Mouse (Mus musculus): Measurements from ENCODE around the gene Syne3.

Gene Syne3

DNA sequence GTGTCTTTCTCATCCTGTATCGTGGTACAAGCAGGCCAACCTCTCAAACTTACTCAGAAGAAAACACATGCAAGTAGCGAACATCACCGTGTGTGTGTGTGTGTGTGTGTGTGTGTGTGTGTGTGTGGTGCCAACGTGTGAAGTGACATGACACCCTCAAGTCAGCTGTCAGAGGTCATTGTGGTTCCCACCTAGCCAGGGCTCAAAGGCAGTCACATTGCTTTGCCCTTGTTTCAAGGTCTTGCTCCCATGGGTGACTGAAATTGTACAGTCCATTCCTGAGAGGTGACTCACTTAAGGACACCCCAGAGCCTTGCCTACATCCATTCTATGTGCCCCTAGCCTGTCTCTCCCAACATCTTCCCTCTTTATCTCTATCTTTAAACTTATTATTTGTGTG, 40.0 kb downstream of the Syne3 start:
- no peak for DNase-seq (ENCODE audit: low read depth)

DNA sequence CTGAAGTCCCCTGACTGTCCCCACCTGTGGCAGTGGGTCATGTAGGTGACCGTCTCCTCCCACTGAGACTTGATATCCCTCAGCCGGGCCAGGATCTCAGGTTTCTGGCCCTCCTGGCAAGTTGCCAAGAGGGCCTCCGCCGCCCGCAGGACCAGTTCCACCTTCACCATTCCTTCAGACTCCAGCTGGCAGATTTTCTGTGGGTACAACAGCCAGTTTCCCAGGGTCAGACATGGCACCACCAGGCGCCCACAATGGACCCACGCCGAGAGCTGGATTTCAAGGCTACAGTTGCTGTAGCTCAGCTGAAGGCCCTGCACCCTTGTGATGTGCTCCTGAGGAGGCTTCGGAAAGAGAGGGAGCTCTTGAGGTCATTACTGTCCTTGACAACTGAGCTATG, 40.4 kb downstream of the Syne3 start:
- no peak for DNase-seq (ENCODE audit: low read depth)

- DNase-seq (ENCODE audit: low read depth) = no peak
These were observed 44.4 kb downstream of the Syne3 start for GRCm38 (mm10) chr12:104964953-104965911.

GRCm38 (mm10) chr12:104960421-104960820, 49.2 kb downstream of the Syne3 start:
- DNase-seq (ENCODE audit: low read depth) = peak; percentile 50

GRCm38 (mm10) chr12:104959966-104960365, 49.6 kb downstream of the Syne3 start:
- DNase-seq (ENCODE audit: low read depth) = no peak

GRCm38 (mm10) chr12:104958263-104958662, 51.3 kb downstream of the Syne3 start:
- no peak for DNase-seq (ENCODE audit: low read depth)

GRCm38 (mm10) chr12:104957165-104957564, 52.4 kb downstream of the Syne3 start:
- peak; percentile 19 for DNase-seq (ENCODE audit: low read depth)

- no peak for DNase-seq (ENCODE audit: low read depth)
These were observed 53.2 kb downstream of the Syne3 start for GRCm38 (mm10) chr12:104956406-104956805.

DNA sequence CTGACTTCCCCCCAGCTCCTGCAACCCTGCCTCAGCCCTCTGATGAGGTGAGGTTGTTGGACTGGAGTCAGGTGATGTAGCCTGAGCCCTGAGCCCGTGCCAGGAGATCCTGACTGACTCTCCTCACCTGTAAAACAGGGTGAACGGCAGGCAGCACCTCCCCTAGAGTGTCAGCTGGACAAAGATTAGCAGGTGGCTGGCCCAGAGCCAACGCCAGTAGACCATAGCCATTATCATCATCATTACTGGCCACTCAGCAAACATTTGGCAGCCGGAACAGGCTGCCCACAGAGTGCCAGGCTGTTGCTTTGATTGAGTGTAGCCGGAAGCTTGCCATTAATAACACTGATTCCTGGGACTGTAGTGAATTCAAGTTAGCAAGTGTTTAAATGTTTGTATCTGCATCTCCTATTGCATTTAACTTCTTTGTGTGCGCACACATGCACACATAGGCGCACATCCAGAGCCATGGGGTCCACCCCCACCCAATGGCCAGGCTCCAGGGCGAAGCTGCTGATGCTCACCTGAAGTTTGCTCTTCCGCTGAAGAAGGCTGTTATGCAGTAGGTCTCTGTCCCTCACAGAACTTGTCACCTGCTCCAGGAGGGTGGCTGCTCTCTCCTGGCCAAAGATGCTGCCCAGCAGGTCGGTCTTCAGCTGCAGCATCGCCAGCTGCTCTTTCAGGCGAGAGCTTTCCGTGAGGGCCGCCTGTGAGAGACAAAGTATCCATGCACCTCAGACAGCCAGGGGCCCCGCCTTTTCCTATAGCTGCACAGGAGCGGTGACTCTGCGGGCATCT, 54.4 kb downstream of the Syne3 start:
- no peak for DNase-seq (ENCODE audit: low read depth)

DNA sequence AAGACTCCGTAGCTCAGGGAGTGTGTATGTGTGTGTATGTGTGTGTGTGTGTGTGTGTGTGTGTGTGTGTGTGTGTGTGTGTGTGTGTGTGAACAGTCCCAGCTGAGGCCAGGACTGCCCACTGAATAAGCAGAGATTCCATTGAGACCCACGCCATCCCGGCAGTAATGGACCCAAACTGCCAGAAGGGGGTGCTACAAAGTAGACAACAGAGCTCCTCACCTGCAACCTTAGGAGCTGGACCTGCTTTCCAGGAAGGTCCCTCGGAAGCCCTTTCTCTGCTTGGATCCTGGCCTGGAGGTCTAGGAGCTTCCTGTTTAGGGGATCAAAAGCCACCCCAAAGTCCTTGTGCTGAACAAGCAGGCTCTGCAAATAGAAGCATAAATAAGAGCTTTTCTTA, 55.7 kb downstream of the Syne3 start:
- DNase-seq (ENCODE audit: low read depth) = peak; percentile 54

GRCm38 (mm10) chr12:104952458-104952857, 57.2 kb downstream of the Syne3 start:
- peak; percentile 73 for DNase-seq (ENCODE audit: low read depth)

- no peak for DNase-seq (ENCODE audit: low read depth)
These were observed 61.7 kb downstream of the Syne3 start for GRCm38 (mm10) chr12:104947911-104948310.

GRCm38 (mm10) chr12:104946231-104946630, 63.4 kb downstream of the Syne3 start:
- no peak for DNase-seq (ENCODE audit: low read depth)

DNA sequence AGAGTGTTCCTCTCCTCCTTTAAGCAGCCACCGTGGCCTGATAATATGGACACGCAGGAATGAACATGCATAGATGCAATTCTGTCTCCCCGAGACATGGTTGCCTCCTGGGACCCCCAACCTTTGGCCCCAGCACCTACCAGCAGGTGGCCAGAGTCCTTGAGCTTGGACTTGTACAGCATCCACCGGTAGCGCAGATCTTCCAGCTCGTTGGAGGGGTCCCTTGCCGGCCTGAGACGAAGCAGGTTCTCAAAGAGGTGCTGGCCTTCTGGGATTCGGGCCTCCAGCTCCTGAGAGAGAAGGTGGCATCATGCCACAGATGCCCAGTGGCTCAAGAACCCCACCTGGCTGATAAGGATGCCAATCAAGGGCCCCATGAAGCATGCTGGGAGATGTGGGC, 69.1 kb downstream of the Syne3 start:
- no peak for DNase-seq (ENCODE audit: low read depth)

DNA sequence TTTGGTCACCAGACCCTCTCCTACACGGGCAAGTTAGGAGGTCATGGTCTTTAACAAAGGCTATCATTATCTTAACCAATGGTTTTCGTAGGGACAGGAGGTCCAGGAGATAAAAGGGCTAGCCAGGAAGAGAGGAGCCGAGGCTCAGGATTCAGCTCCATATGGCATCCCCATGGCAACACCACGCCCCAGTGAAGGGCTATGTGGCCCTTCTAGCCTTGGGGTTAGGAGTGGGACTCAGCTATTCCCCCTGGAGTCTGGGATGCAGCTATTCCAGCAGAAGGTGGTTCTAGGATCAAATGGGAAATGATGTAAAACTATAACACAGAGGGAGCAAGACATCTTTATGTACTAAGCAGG, 69.6 kb downstream of the Syne3 start:
- DNase-seq (ENCODE audit: low read depth) = no peak

GRCm38 (mm10) chr12:104939372-104940026, 70.1 kb downstream of the Syne3 start:
- peak; percentile 54 for DNase-seq (ENCODE audit: low read depth)

GRCm38 (mm10) chr12:104938935-104939334, 70.7 kb downstream of the Syne3 start:
- DNase-seq (ENCODE audit: low read depth) = no peak

- peak; percentile 48 for DNase-seq (ENCODE audit: low read depth)
These were observed 73.4 kb downstream of the Syne3 start for GRCm38 (mm10) chr12:104936223-104936622.

DNA sequence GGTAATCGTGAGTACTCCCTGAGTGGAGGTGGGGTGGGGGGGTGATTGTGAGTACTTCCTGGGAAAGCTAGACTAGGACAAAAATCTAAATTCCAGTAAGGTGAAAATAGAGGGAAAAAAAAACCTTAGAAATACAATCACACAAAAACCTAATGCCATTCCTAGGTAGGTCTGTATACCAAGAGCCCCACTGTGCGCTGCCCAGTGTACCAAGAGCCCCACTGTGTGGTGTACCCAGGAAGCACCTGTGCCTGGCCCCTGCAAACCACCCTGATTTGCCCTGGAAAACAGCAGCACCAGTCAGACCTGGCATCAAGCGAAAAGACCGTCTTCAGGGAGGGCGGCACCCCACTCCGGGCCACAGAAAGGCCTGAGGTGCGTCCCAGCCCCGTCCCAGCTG, 74.5 kb downstream of the Syne3 start:
- no peak for DNase-seq (ENCODE audit: low read depth)

DNA sequence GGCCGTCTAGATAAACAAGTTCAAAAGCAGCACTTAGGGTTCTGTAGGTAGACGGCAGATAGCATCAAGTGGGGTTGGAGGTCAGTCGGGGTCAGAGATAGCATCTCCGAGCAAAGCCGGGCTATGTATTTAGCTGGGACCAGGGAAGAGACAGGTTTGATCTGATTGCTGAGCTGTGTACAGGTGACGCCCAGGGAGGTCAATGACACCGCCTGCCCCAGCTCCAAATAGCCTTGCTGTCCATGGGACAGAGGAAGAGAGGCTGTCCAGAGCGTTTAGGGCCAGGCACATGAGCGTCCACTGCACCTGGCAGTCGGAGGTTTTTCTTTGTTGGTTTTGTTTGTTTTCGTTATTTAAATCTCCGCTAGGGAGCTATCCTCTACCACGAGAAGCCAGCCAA, 75.8 kb downstream of the Syne3 start:
- DNase-seq (ENCODE audit: low read depth) = no peak

- DNase-seq (ENCODE audit: low read depth) = peak; percentile 43
These were observed 76.4 kb downstream of the Syne3 start for GRCm38 (mm10) chr12:104933217-104933616.

DNA sequence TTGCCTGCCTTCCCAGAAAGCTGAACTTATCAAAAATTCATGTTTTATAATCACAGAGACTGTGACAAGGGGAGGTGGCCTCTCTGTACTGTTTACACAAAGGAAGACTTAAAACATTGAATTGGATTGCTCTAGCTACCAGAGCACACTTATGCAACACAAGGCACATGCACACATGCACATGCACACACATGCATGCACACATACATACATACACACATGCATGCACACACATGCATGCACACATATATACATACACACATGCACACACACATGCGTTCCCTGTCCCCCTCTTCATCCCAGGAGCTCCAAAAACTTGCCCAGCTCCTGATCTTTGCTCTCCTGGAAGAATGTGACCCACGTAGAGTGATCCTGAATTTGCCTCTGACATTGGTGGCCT, 83.8 kb downstream of the Syne3 start:
- DNase-seq (ENCODE audit: low read depth) = no peak

GRCm38 (mm10) chr12:104925035-104925434, 84.6 kb downstream of the Syne3 start:
- no peak for DNase-seq (ENCODE audit: low read depth)

Data from 416B (cell line).